Comparison of ENCODE assay signal across 18 mouse cellular contexts in genomic region chr3:38434486-38434885, GRCm38 (mm10).
"Had no signal": no experiment of that assay in that cellular context is flagged by ENCODE, and none has a peak within 500 bp of the region (broad histone marks: within the 10 kb centered on the region; RNA-seq: fewer than 3 reads in every experiment).

No protein-coding gene starts in this region.

- H3K9ac ChIP-seq: liver, embryonic 12.5 days; liver, embryonic 14.5 days; lung, embryonic 14.5 days; midbrain, embryonic 13.5 days; midbrain, embryonic 15.5 days; neural tube, embryonic 13.5 days; neural tube, embryonic 15.5 days had no signal

- DNase-seq: lung, postnatal 4 days; retina, postnatal 1 day; right cerebral cortex, adult 18-20 months; right cerebral cortex, postnatal 25 days; right cerebral cortex, postnatal 4 days; spleen, adult 18-20 months; thymus, adult 2 months; thymus, postnatal 25 days; thymus, postnatal 4 days had no signal

- ATAC-seq: liver, embryonic 12.5 days; midbrain, embryonic 15.5 days had no signal

- H3K36me3 ChIP-seq: liver, embryonic 12.5 days; midbrain, embryonic 10.5 days; midbrain, embryonic 13.5 days; midbrain, embryonic 15.5 days; neural tube, embryonic 13.5 days; neural tube, embryonic 15.5 days had no signal

- H3K4me2 ChIP-seq: liver, embryonic 12.5 days; lung, embryonic 14.5 days; midbrain, embryonic 13.5 days; midbrain, embryonic 15.5 days; neural tube, embryonic 13.5 days; neural tube, embryonic 15.5 days had no signal

- H3K27ac ChIP-seq: liver, embryonic 12.5 days; liver, embryonic 14.5 days; midbrain, embryonic 13.5 days; midbrain, embryonic 15.5 days; neural tube, embryonic 15.5 days had no signal

- H3K27me3 ChIP-seq: liver, embryonic 12.5 days; midbrain, embryonic 13.5 days; midbrain, embryonic 15.5 days; neural tube, embryonic 13.5 days; neural tube, embryonic 15.5 days had no signal

- H3K9me3 ChIP-seq: liver, embryonic 12.5 days; midbrain, embryonic 10.5 days; midbrain, embryonic 13.5 days; midbrain, embryonic 15.5 days; neural tube, embryonic 13.5 days; neural tube, embryonic 15.5 days had no signal

- H3K4me3 ChIP-seq: liver, embryonic 12.5 days; midbrain, embryonic 10.5 days; midbrain, embryonic 13.5 days; midbrain, embryonic 15.5 days; myocyte; neural tube, embryonic 13.5 days; neural tube, embryonic 15.5 days had no signal
